Mouse (Mus musculus) megakaryocyte, embryonic 14.5 days (primary cell): ENCODE measurements around the gene Ddx54.

Source experiments
- FLI1 ChIP-seq: IDR thresholded peaks from 2 replicates; pipeline ENCODE4 v1.6.1; 2012; ENCODE audit warnings: low read length, inconsistent platforms, mixed read lengths
- GATA1 ChIP-seq: IDR thresholded peaks from 3 replicates; pipeline ENCODE4 v1.6.1; 2012; ENCODE audit warnings: mixed read lengths, low read length, inconsistent platforms, borderline replicate concordance

DNA sequence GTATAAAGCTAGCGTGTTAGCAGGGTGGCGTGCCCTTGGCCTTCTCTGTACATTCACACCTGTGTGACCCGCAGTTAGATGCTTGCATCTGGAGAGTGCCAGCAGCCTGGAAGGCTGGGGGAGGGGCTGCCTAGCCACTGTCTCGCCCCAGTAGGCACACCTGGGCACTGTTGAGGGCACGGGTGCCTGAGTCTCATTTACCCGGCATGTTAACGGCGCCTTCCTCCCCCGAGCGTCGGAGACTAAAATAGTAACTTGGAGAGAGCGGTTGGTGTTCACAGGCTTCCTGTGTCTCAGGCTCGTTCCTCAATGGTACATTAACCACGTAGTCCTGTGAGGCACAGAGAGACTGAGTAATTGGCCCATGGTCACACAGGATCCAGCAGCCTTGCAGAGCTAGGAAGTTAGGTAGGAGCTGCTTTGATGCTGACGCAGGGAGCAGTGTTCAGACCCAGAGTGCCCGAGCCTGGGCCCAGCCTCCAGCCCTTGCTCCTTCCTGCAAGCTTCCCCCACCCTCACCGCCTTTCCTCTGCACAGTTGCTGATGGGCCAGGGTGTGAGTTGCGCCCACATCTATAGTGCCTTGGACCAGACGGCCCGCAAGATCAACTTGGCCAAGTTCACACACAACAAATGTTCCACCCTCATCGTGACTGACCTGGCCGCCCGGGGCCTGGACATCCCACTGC is 8.7 kb downstream of the Ddx54 start:
- no peak for TF ChIP-seq GATA1
- TF ChIP-seq FLI1: no peak
